Mouse (Mus musculus) CH12.LX (cell line): ENCODE measurements around the gene Psmd9. TPM values are rescaled to one million over a fixed set of nuclear protein-coding genes. Genes with fewer than 3 reads are reported as not detected.
A peak's percentile ranks its signal among the peaks of the same experiment; 100 is the strongest.

Experiments used
- DNase-seq: peaks from one replicate; pipeline ENCODE4 v3.0.0-alpha.2; 2013; ENCODE audit errors: extremely low read depth
- H3K27ac ChIP-seq: 2 replicates; pipeline ENCODE4 v1.5.1; 2012; ENCODE audit warnings: low read depth, mild to moderate bottlenecking, control low read depth, moderate library complexity; ENCODE audit not compliant: insufficient read depth
- H3K27me3 ChIP-seq: replicated peaks from 2 replicates; pipeline ENCODE3; 2012; ENCODE audit warnings: inconsistent platforms
- H3K36me3 ChIP-seq, 2 experiments: replicated peaks in 1 of 2; 2 replicates each; pipeline versions ENCODE3 to v1.6.1; 2012; ENCODE audit warnings: inconsistent platforms in 1 of 2, low read length in 1 of 2, mild to moderate bottlenecking in 1 of 2, mixed read lengths in 1 of 2, moderate library complexity in 1 of 2; ENCODE audit not compliant: control insufficient read depth in 1 of 2, insufficient read depth in 1 of 2
- H3K4me1 ChIP-seq, 2 experiments: 2 replicates each; pipeline ENCODE4 v1.6.1; 2012; ENCODE audit warnings: inconsistent platforms in 1 of 2, moderate library complexity in 1 of 2; ENCODE audit not compliant: insufficient read depth in 2 of 2, control insufficient read depth in 1 of 2
- H3K4me2 ChIP-seq: 2 replicates; pipeline ENCODE4 v1.6.1; 2012; ENCODE audit warnings: low read depth, mild to moderate bottlenecking, control low read depth; ENCODE audit not compliant: poor library complexity, insufficient read depth, severe bottlenecking
- H3K4me3 ChIP-seq, 3 experiments: fragments of 150-350 bp in 1 of 3; sonication (generic) in 1 of 3; replicated peaks in 1 of 3; 2 replicates each; pipeline versions ENCODE3 to v1.5.1; 2011 to 2012; ENCODE audit warnings: low read depth in 2 of 3, low read length in 2 of 3, mild to moderate bottlenecking in 2 of 3, moderate library complexity in 2 of 3, control low read depth in 1 of 3, improper control_type of control experiment in 1 of 3, inconsistent platforms in 1 of 3, mixed read lengths in 1 of 3; ENCODE audit not compliant: poor library complexity in 1 of 3
- H3K79me2 ChIP-seq: replicated peaks from 2 replicates; pipeline ENCODE4 v1.6.1; 2012; ENCODE audit warnings: mild to moderate bottlenecking, moderate library complexity; ENCODE audit not compliant: control insufficient read depth, poor library complexity, insufficient read depth, severe bottlenecking; ENCODE audit errors: extremely low read depth
- H3K9ac ChIP-seq: 2 replicates; pipeline ENCODE4 v1.6.1; 2012; ENCODE audit warnings: low read depth, mild to moderate bottlenecking, control low read depth, moderate library complexity; ENCODE audit not compliant: insufficient read depth
- H3K9me3 ChIP-seq: replicated peaks from 2 replicates; pipeline ENCODE3; 2012; ENCODE audit warnings: low read length, inconsistent platforms, mixed read lengths
- BHLHE40 ChIP-seq: IDR thresholded peaks from 2 replicates; pipeline ENCODE4 v1.6.1; 2011; ENCODE audit warnings: mild to moderate bottlenecking, low read depth, low read length, improper control_type of control experiment
- CHD1 ChIP-seq: IDR thresholded peaks from 2 replicates; pipeline ENCODE4 v1.6.1; 2012; ENCODE audit warnings: low read depth, low read length, improper control_type of control experiment, inconsistent platforms
- CTCF ChIP-seq, 2 experiments: IDR thresholded peaks in 1 of 2; conservative IDR thresholded peaks in 1 of 2; 2 replicates each; pipeline ENCODE4 v1.5.1; 2011 to 2012; ENCODE audit warnings: low read depth in 2 of 2, low read length in 2 of 2, improper control_type of control experiment in 1 of 2, inconsistent platforms in 1 of 2, mild to moderate bottlenecking in 1 of 2, moderate library complexity in 1 of 2
- EP300 ChIP-seq: IDR thresholded peaks from 2 replicates; pipeline ENCODE4 v1.6.1; 2011; ENCODE audit warnings: low read length, improper control_type of control experiment
- ETS1 ChIP-seq: conservative IDR thresholded peaks from 2 replicates; pipeline ENCODE4 v1.6.1; 2012; ENCODE audit warnings: low read depth, mild to moderate bottlenecking, inconsistent platforms, low read length, improper control_type of control experiment, moderate library complexity
- HCFC1 ChIP-seq: IDR thresholded peaks from 2 replicates; pipeline ENCODE4 v1.6.1; 2012; ENCODE audit warnings: low read depth, mild to moderate bottlenecking, inconsistent platforms, low read length, improper control_type of control experiment
- IRF4 ChIP-seq: IDR thresholded peaks from 2 replicates; pipeline ENCODE4 v1.6.1; 2014; ENCODE audit warnings: low read depth, mild to moderate bottlenecking, inconsistent platforms, low read length, improper control_type of control experiment
- JUN ChIP-seq: IDR thresholded peaks from 2 replicates; pipeline ENCODE4 v1.6.1; 2011; ENCODE audit warnings: low read depth, mild to moderate bottlenecking, low read length, improper control_type of control experiment, moderate library complexity; ENCODE audit not compliant: insufficient read depth
- KAT2A ChIP-seq: IDR thresholded peaks from 2 replicates; pipeline ENCODE4 v1.6.1; 2012; ENCODE audit warnings: low read length, improper control_type of control experiment, inconsistent platforms; ENCODE audit not compliant: insufficient replicate concordance
- MAX ChIP-seq: IDR thresholded peaks from 2 replicates; pipeline ENCODE4 v1.6.1; 2011; ENCODE audit warnings: low read length, improper control_type of control experiment
- MAZ ChIP-seq: IDR thresholded peaks from 2 replicates; pipeline ENCODE4 v1.6.1; 2012; ENCODE audit warnings: low read depth, mild to moderate bottlenecking, inconsistent platforms, low read length, improper control_type of control experiment, moderate library complexity
- MEF2A ChIP-seq: IDR thresholded peaks from 2 replicates; pipeline ENCODE4 v1.6.1; 2014; ENCODE audit warnings: low read depth, mild to moderate bottlenecking, inconsistent platforms, low read length, improper control_type of control experiment, borderline replicate concordance
- MXI1 ChIP-seq: IDR thresholded peaks from 2 replicates; pipeline ENCODE4 v1.6.1; 2011; ENCODE audit warnings: mild to moderate bottlenecking, low read depth, low read length, improper control_type of control experiment
- MYC ChIP-seq: IDR thresholded peaks from 2 replicates; pipeline ENCODE4 v1.6.1; 2011; ENCODE audit warnings: low read depth, mild to moderate bottlenecking, improper control_type of control experiment, low read length
- NELFE ChIP-seq: IDR thresholded peaks from 2 replicates; pipeline ENCODE4 v1.6.1; 2011; ENCODE audit warnings: low read depth, low read length, improper control_type of control experiment
- NRF1 ChIP-seq: IDR thresholded peaks from 2 replicates; pipeline ENCODE4 v1.6.1; 2014; ENCODE audit warnings: low read depth, mild to moderate bottlenecking, inconsistent platforms, low read length, improper control_type of control experiment, moderate library complexity
- POLR2A ChIP-seq: IDR thresholded peaks from 2 replicates; pipeline ENCODE4 v1.6.1; 2011; ENCODE audit warnings: low read depth, mild to moderate bottlenecking, improper control_type of control experiment, low read length
- POLR2AphosphoS2 ChIP-seq: IDR thresholded peaks from 2 replicates; pipeline ENCODE4 v1.6.1; 2011; ENCODE audit warnings: low read depth, low read length, improper control_type of control experiment
- RAD21 ChIP-seq: IDR thresholded peaks from 2 replicates; pipeline ENCODE4 v1.6.1; 2011; ENCODE audit warnings: low read depth, mild to moderate bottlenecking, low read length, improper control_type of control experiment, moderate library complexity
- RCOR1 ChIP-seq: conservative IDR thresholded peaks from 2 replicates; pipeline ENCODE4 v1.6.1; 2012; ENCODE audit warnings: low read depth, mild to moderate bottlenecking, inconsistent platforms, low read length, improper control_type of control experiment
- SIN3A ChIP-seq: IDR thresholded peaks from 2 replicates; pipeline ENCODE4 v1.6.1; 2012; ENCODE audit warnings: low read length, improper control_type of control experiment, inconsistent platforms
- SMC3 ChIP-seq: IDR thresholded peaks from 2 replicates; pipeline ENCODE4 v1.6.1; 2011; ENCODE audit warnings: low read depth, low read length, improper control_type of control experiment
- TBP ChIP-seq: conservative IDR thresholded peaks from 2 replicates; pipeline ENCODE4 v1.6.1; 2011; ENCODE audit warnings: low read depth, low read length, improper control_type of control experiment
- TCF12 ChIP-seq: IDR thresholded peaks from 2 replicates; pipeline ENCODE4 v1.6.1; 2014; ENCODE audit warnings: low read depth, mild to moderate bottlenecking, inconsistent platforms, low read length, improper control_type of control experiment
- UBTF ChIP-seq: IDR thresholded peaks from 2 replicates; pipeline ENCODE4 v1.6.1; 2012; ENCODE audit warnings: low read depth, mild to moderate bottlenecking, inconsistent platforms, low read length, improper control_type of control experiment, moderate library complexity
- USF1 ChIP-seq: IDR thresholded peaks from 2 replicates; pipeline ENCODE4 v1.6.1; 2014; ENCODE audit warnings: low read depth, mild to moderate bottlenecking, inconsistent platforms, low read length, improper control_type of control experiment
- USF2 ChIP-seq: conservative IDR thresholded peaks from 2 replicates; pipeline ENCODE4 v1.6.1; 2011; ENCODE audit warnings: low read depth, low read length, improper control_type of control experiment
- ZKSCAN1 ChIP-seq: IDR thresholded peaks from 2 replicates; pipeline ENCODE4 v1.6.1; 2012; ENCODE audit warnings: low read depth, inconsistent platforms, low read length, improper control_type of control experiment, borderline replicate concordance
- ZMIZ1 ChIP-seq: IDR thresholded peaks from 2 replicates; pipeline ENCODE4 v1.6.1; 2012; ENCODE audit warnings: low read depth, mild to moderate bottlenecking, inconsistent platforms, low read length, improper control_type of control experiment
- ZNF384 ChIP-seq: IDR thresholded peaks from 2 replicates; pipeline ENCODE4 v1.6.1; 2012; ENCODE audit warnings: low read depth, low read length, improper control_type of control experiment, inconsistent platforms
- dilution Hi-C: fragments of 300-500 bp; cut with MboI; formaldehyde crosslinking; loops from 2 replicates; pipeline ENCODE4 v1.14.3; 2020; ENCODE audit warnings: low sequenced_read_pairs; ENCODE audit not compliant: extremely low pct_unique_long_range_greater_than_20kb, extremely low pct_ligation_motif_present
- in situ Hi-C: fragments of 300-500 bp; cut with MboI; formaldehyde crosslinking; loops from 3 replicates; pipeline ENCODE4 v1.14.3; 2019; ENCODE audit warnings: low sequenced_read_pairs, low pct_ligation_motif_present, low pct_unique_long_range_greater_than_20kb, mixed read lengths
- polyA plus RNA-seq: library from polyadenylated mRNA; unstranded; fragments of >175 nt; gene quantifications from 2 replicates; pipeline ENCODE4 v1.2.1, GENCODE M21; 2012; ENCODE audit warnings: low read depth; ENCODE audit not compliant: insufficient read length
- total RNA-seq, 2 experiments: library from RNA; depleted of rRNA; stranded (reverse); fragments of 300-350 nt in 1 of 2; fragments of >200 nt in 1 of 2; gene quantifications; 2 replicates each; pipeline ENCODE4 v1.2.3; 2012 to 2014

The Psmd9 gene
- total and polyA plus RNA-seq, 3 experiments = 30.8 to 38.0 (median 35.5) TPM

DNA sequence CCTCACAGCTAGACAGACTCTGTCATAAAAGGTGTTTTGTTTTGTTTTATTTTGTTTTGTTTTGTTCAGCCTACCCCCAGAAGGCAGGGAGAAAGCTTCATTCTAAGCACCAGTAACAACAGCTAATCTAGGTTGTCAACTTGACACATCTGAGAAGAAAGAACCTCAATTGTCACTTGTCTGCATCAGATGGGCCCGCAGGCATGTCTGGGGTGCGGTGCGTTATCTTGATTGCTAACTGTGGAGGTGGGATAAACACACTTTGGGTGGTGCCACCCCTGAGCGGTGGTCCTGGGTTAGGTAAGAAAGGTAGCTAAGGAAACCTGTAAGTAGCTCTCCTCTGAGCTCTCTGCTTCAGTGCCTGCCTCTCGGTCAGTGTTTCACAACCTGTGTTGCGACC lies 42.2 kb upstream of the Psmd9 start:
- H3K4me2 ChIP-seq = peak overlapping the region; percentile 87
- TF ChIP-seq TCF12 (no peak), ZNF384 (no peak), NELFE (no peak), HCFC1 (no peak), SIN3A (no peak), KAT2A (no peak), NRF1 (no peak), EP300 (no peak)
- dilution Hi-C loops (no loop called here), in situ Hi-C loops (no loop called here)
- H3K4me1 ChIP-seq = peaks cover 7 to 63% of the 10 kb centered on the region in 2 experiments
- H3K27ac ChIP-seq = peak overlapping the region; percentile 98
- H3K79me2 ChIP-seq = peaks cover 59% of the 10 kb centered on the region
- H3K9ac ChIP-seq = peak overlapping the region; percentile 42; the same call in 1 of the 2 replicates
- H3K9me3 ChIP-seq = peaks cover 11% of the 10 kb centered on the region
- no peaks in the 10 kb centered on the region for H3K27me3 ChIP-seq
- H3K36me3 ChIP-seq = peaks cover 22 to 35% of the 10 kb centered on the region in 2 experiments
- no peak for DNase-seq
- H3K4me3 ChIP-seq = peak overlapping the region in 1 of 3 experiments; percentile 7

DNA sequence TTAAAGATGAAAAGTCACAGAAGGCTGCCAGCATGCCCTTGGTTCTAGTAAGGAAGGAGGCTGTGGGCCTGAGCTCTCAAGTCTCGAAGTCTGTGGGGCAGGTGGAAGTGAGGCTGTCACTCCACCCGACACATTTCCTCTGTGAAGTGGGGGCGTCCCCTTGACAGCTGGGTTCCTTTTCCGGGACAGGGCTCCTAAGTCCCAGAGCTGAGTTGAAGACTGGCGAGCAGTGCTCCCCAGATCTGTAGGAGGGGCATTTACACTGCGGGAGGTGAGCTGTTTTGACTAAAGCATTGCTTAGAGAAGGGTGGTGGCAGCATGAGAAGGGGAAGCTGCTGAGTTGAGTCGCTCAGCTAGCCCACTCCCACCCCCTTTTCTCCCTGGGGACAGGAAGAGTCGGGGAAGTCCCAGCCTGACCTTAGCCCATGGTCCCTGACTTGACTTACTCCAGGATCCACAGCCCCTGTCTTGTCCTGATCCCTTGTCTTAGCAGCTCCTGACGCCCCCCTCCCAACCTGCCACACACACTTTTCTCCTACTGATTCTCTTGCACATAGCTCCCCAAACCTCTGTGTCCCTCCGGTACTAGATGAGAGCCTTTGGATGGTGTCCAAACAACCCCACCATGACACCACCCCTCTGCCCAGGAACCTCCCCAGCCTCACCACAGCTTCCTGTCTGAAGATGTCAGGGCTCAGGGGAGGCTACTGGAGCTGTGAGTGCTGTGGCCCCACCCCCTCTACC lies 40.6 kb upstream of the Psmd9 start:
- H3K9ac ChIP-seq = peak overlapping the region; percentile 42
- H3K36me3 ChIP-seq = peaks cover 11 to 29% of the 10 kb centered on the region in 2 experiments
- H3K27me3 ChIP-seq = no peaks in the 10 kb centered on the region
- peaks cover 60% of the 10 kb centered on the region for H3K79me2 ChIP-seq
- peaks cover 7 to 73% of the 10 kb centered on the region in 2 experiments for H3K4me1 ChIP-seq
- peak; percentile 98 for DNase-seq
- peak overlapping the region; percentile 24 to 72 (median 55) for H3K4me3 ChIP-seq
- peak overlapping the region; percentile 98 for H3K27ac ChIP-seq
- dilution Hi-C loops (no loop called here), in situ Hi-C loops (no loop called here)
- H3K9me3 ChIP-seq = no peaks in the 10 kb centered on the region
- peak overlapping the region; percentile 87 for H3K4me2 ChIP-seq
- TF ChIP-seq JUN = peak; percentile 13; the same call in 1 of the 2 replicates
- TF ChIP-seq RAD21 = no peak
- peak; percentile 55 for TF ChIP-seq IRF4
- no peak for TF ChIP-seq CTCF (conservative IDR thresholded peaks at IDR 0.05 in 1 of 2, IDR thresholded peaks at IDR 0.05 in 1 of 2; ENCODE audit: low read depth in 2 of 2, low read length in 2 of 2)
- peak; percentile 50 for TF ChIP-seq ZMIZ1
- no peak for TF ChIP-seq CHD1
- TF ChIP-seq TBP = peak; percentile 69; the same call in 1 of the 2 replicates
- TF ChIP-seq UBTF = no peak; the same call in 1 of the 2 replicates
- TF ChIP-seq USF1 = no peak
- no peak for TF ChIP-seq POLR2AphosphoS2
- TF ChIP-seq KAT2A = 0 out of 2 replicates have a peak, but pooled peaks have one; percentile 44
- peak; percentile 70; the same call in 1 of the 2 replicates for TF ChIP-seq EP300
- no peak; the same call in 1 of the 2 replicates for TF ChIP-seq NELFE
- TF ChIP-seq USF2 = no peak
- TF ChIP-seq HCFC1 = peak; percentile 52; the same call in 1 of the 2 replicates
- no peak for TF ChIP-seq NRF1
- TF ChIP-seq SMC3 = no peak
- peak; percentile 65 for TF ChIP-seq POLR2A
- peak; percentile 89 for TF ChIP-seq MAZ
- TF ChIP-seq BHLHE40 = peak; percentile 83
- TF ChIP-seq ZKSCAN1 = no peak
- no peak; the same call in 1 of the 2 replicates for TF ChIP-seq RCOR1
- TF ChIP-seq MXI1 = peak; percentile 80
- TF ChIP-seq ETS1 = peak; percentile 93
- TF ChIP-seq MAX = peak; percentile 89
- peak; percentile 47 for TF ChIP-seq MEF2A
- TF ChIP-seq MYC = peak; percentile 69
